Mouse (Mus musculus) heart, postnatal 0 days (tissue): Measurements from ENCODE around the gene Rchy1.

ENCODE experiments used
- CTCF ChIP-seq: IDR thresholded peaks from 2 replicates; pipeline ENCODE4 v1.5.1; 2016; ENCODE audit warnings: antibody characterized with exemption, control low read depth, low read depth
- EP300 ChIP-seq: IDR thresholded peaks from 2 replicates; pipeline ENCODE4 v1.6.1; 2016; ENCODE audit warnings: antibody characterized with exemption, low read depth

- TF ChIP-seq CTCF (no peak), EP300 (no peak)
These were observed 53.8 kb downstream of the Rchy1 start for GRCm38 (mm10) chr5:91909010-91909620.
